Mouse (Mus musculus) heart, adult 2 months (tissue): ENCODE data around the gene Gm49395.

Experiments used
- CTCF ChIP-seq: fragments of 200-600 bp; IDR thresholded peaks from 2 replicates; pipeline ENCODE4 v1.8.1; 2022; ENCODE audit warnings: antibody characterized with exemption, mild to moderate bottlenecking, moderate library complexity
- POLR2A ChIP-seq: fragments of 200-500 bp; IDR thresholded peaks from 2 replicates; pipeline ENCODE4 v1.6.1; 2011; ENCODE audit warnings: mild to moderate bottlenecking, low read depth, low read length, control low read depth; ENCODE audit not compliant: insufficient read depth

DNA sequence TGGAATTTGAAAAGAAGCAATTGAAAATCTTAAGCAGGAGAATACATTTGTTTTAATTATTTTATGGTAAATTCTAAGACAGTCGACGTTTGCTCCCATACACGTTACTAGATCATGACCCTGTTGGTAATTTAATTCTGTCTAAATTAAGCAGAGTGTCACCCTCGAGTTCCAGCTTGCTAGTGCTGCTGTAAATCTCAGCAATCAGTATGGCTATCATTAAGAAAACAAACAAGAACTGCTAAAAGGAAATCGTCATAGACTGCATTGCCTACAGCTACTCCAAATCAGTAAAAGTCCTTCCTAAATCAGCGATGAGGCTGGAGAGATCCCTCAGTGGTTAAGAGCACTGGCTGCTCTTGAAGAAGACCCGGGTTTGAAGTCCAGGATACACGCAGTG lies 66.3 kb downstream of the Gm49395 start:
- TF ChIP-seq POLR2A, result no peak
- no peak for TF ChIP-seq CTCF
